Mouse (Mus musculus) adrenal gland, postnatal 4 days (tissue): Measurements from ENCODE around the gene Cyth2. TPM values are rescaled to one million over a fixed set of nuclear protein-coding genes. Genes with fewer than 3 reads are reported as not detected.

Source experiments
- DNase-seq, 2 experiments: peaks; one replicate each; pipeline ENCODE4 v3.0.0; 2021 to 2022; ENCODE audit warnings: low spot score in 2 of 2, mixed read lengths in 2 of 2
- total RNA-seq, 2 experiments: library from RNA; stranded (reverse); gene quantifications; 2 replicates each; pipeline ENCODE4 v1.2.3; 2021

Cyth2 gene
- total RNA-seq, 2 experiments from 2014 or later: 124 to 126 TPM

- DNase-seq: no peak
Measured at GRCm38 (mm10) chr7:45815323-45815983, 1.1 kb upstream of the Cyth2 start.

GRCm38 (mm10) chr7:45814841-45815240, 460 bp upstream of the Cyth2 start:
- DNase-seq: no peak

DNA sequence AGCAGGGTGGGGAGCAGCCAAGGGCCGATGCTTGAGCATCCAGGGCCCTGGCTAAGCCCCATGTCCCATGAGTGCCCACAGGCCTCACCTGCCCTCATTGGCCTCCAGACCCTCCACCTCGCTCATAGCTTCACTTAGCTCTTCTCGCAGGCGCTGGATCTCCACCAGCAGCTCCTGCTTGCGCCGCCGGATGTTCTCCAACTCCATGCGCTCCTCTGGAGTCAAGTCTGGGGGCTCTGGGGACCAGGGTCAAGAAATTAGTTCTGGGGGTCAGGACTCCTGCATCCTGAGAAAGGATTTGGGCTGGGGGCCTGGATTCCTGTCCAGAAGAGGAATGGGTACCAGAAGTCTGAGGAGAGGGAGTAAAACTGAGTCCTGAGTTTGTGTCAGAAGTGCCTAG, 1.5 kb downstream of the Cyth2 start:
- DNase-seq: no peak

DNA sequence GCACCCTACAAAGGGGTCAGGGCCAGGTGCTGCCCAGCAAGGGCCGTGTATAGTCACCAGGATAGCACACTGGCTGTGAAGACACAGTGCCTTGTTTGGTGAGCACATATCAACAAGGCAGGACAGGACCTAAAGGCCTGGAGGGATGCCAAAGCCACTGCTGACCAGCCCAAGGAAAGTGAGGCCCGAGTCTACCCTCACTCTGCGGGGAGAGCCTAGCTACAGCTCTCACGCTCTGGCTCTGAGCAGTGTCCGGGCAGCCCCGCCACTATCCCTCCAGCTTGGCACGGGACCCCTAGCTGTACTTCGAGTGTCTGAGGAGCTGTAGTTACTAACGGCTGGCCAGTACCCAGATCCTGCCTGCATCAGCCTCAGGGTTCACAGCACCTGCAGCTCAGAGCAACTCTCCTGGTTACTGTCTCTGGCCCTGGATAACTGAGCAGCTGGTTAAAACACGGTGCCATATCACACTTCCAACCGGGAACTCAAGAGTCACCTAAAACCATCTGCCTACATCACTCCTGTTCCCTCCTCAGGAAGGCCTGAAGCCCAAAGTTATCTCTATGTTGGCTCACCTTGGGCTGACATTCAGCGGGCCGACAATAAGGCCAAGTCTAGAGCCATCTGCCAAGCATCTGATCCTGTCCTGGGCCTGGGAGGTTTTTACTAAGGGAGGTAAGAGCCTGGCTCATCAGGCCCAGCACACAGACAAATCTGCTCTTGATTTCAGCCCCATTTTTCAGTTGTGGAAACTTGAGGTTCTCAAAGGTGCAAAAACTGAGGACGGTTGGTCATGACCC, 4.9 kb downstream of the Cyth2 start:
- no peak for DNase-seq

DNA sequence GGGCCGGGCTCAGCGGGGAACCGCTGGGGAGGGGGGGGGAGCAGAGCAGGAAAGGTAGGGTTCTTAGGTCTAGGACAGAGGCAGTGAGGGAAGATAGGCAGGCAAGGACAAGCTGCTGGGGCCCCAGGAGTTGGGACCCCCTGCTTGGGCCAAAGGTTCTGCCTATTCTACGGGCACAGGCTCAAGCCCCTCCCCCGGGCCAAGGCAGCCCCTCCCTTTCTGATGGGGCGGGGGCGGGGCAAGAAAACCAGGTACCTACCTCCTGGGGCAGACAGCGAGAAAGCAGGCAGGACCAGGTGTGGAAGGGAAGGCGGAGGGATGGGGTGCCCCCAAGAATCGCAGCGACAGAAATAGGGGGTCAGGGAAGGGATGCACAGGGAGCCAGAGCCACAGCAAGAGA, 5.9 kb downstream of the Cyth2 start:
- no peak for DNase-seq

DNA sequence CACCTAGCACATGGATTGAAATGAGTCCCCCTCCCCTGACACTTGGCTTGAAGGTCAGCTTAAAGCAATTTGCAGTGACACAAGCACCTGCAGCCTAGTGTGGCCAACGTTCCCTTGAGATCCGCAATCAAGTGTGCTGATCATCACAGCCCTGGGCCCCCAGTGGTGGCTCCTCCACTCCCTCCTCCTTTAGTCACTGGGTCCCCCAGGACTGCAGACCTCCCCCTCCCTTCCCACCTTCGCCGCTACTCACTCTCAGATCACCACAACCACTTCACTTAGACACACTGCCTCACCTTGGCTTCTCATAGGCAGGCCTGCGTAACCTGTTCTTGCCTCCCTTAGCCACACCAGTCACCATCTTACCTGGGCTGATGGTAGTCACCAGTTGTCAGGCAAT, 8.4 kb downstream of the Cyth2 start:
- no peak for DNase-seq

GRCm38 (mm10) chr7:45802551-45802950, 11.8 kb downstream of the Cyth2 start:
- no peak for DNase-seq

- peak; percentile 81 to 83 for DNase-seq
Measured at GRCm38 (mm10) chr7:45801348-45801747, 13.0 kb downstream of the Cyth2 start.

GRCm38 (mm10) chr7:45800546-45801204, 13.7 kb downstream of the Cyth2 start:
- no peak for DNase-seq

- no peak for DNase-seq
Measured at GRCm38 (mm10) chr7:45800001-45800400, 14.4 kb downstream of the Cyth2 start.

GRCm38 (mm10) chr7:45798931-45799330, 15.4 kb downstream of the Cyth2 start:
- DNase-seq: no peak

GRCm38 (mm10) chr7:45798511-45798836, 15.9 kb downstream of the Cyth2 start:
- no peak for DNase-seq

DNA sequence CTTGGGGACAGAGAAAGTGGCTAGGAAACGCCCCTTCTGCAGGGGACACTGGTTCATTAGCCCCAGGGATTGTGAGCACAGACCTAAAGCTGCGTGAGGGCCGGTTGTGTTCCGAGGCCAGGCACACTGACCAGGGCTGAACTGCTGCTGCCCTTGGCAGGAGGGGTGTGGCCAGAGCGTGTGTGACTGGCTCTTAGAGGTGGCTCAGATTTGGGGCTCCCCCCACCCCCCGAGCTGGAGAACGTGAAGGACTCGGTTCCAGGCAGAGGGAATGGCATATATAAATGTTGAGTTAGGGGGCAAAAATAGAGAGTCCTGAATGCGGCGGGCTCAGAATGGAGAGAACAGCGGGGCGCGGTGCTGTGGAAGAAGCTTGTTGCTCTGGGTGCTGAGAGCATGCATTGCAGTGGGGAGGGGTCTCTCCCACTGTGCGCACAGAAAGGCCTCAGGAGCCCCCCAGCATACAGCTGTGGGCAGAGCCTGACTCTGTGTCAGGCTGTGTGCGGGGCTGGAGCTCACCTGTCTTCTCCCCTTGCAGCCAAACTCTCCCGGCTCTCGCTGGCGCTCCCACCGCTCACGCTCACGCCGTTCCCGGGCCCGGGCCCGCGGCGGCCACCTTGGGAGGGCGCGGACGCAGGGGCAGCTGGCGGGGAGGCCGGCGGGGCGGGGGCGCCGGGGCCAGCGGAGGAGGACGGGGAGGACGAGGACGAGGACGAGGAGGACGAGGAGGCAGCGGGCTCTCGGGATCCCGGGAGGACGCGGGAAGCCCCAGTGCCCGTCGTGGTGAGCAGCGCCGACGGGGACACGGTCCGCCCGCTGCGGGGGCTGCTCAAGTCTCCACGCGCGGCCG, 16.5 kb downstream of the Cyth2 start:
- DNase-seq: no peak

GRCm38 (mm10) chr7:45796950-45797349, 17.4 kb downstream of the Cyth2 start:
- DNase-seq: no peak

- no peak for DNase-seq
Measured at GRCm38 (mm10) chr7:45794971-45795370, 19.4 kb downstream of the Cyth2 start.

DNA sequence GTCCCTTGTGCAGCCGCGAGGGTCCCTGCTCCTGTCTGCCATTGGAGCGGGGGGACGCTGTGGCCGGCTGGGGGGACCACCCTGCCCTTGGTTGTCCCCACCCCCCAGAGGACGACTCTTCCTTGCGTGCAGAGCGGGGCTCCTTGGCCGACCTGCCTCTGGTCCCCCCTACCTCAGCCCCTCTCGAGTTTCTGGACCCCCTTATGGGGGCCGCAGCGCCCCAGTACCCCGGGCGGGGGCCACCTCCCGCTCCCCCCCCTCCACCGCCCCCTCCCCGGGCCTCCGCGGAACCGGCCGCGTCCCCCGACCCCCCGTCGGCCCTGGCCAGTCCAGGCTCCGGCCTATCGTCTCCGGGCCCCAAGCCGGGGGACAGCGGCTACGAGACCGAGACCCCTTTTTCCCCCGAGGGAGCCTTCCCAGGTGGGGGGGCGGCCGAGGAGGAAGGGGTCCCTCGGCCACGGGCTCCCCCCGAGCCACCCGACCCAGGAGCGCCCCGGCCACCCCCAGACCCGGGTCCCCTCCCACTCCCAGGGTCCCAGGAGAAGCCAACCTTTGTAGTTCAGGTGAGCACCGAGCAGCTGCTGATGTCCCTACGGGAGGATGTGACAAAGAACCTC, 20.3 kb downstream of the Cyth2 start:
- no peak for DNase-seq

- no peak for DNase-seq
Measured at GRCm38 (mm10) chr7:45793240-45793639, 21.1 kb downstream of the Cyth2 start.

- DNase-seq: no peak
Measured at GRCm38 (mm10) chr7:45791756-45792490, 22.5 kb downstream of the Cyth2 start.

DNA sequence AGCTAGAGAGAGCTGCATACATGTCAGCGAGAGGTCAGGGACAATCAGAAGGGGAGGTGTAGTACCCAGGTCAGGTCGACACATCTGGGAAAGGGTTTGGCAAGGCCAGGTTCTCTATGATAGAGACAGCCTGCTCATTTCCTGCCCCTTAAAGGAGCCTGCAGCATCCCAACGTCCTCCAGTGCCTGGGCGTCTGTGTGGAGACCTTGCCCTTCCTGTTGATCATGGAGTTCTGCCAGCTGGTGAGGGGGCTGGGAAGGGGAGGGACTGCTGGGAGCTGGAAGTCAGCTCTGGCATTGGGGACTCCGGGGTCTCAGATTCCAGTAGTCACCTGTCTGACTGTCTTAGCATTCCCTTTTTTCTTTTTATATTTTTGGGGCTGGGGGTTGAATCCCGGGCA, 23.7 kb downstream of the Cyth2 start:
- DNase-seq: no peak

DNA sequence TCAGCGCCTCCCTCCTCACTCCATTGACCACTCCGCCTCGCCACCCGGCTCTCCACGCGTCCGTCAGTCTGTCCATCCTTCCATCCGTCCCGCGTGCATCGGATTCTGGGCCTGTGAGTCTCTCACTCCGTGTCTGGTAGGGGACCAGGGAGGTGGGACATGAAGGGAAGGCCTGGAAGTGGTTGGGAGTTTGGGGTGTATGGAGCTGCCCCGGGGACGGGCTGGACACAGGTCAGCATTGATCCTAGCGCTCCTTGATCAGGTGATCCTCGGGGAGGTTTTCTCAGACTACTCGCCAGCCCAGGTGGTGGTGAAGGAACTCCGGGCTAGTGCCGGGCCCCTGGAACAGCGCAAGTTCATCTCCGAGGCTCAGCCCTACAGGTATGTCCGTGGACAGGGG, 26.7 kb downstream of the Cyth2 start:
- no peak for DNase-seq
